Mouse (Mus musculus) neural tube, embryonic 15.5 days (tissue): ENCODE measurements at regions not wholly inside any gene's neighbourhood (a gene's known extent, or its start where the extent isn't known, plus 50 kb on each side); places are given as distances from the start of the nearest gene placed in this dataset.

Experiments
- ATAC-seq: fragments of 200-750 bp; cut with Nextera tagmentation; 2 replicates; pipeline ENCODE4 v1.8.0; 2017; ENCODE audit warnings: mild to moderate bottlenecking, moderate TSS enrichment, moderate library complexity; ENCODE audit not compliant: low FRiP score
- H3K27ac ChIP-seq: fragments of 300-500 bp; sonication (generic); replicated peaks from 2 replicates; pipeline ENCODE4 v1.5.1; 2015; ENCODE audit warnings: mild to moderate bottlenecking, inconsistent platforms
- H3K27me3 ChIP-seq: fragments of 300-500 bp; sonication (generic); replicated peaks from 2 replicates; pipeline ENCODE4 v1.6.1; 2015; ENCODE audit warnings: inconsistent platforms
- H3K36me3 ChIP-seq: fragments of 300-500 bp; sonication (generic); 2 replicates; pipeline ENCODE4 v1.6.1; 2015; ENCODE audit warnings: inconsistent platforms
- H3K4me1 ChIP-seq: fragments of 300-500 bp; sonication (generic); 2 replicates; pipeline ENCODE4 v1.6.1; 2015; ENCODE audit warnings: inconsistent platforms
- H3K4me2 ChIP-seq: fragments of 300-500 bp; sonication (generic); 2 replicates; pipeline ENCODE4 v1.6.1; 2015; ENCODE audit warnings: inconsistent platforms, mild to moderate bottlenecking, moderate library complexity
- H3K4me3 ChIP-seq: fragments of 300-500 bp; sonication (generic); replicated peaks from 2 replicates; pipeline ENCODE4 v1.5.1; 2015; ENCODE audit warnings: mild to moderate bottlenecking, inconsistent platforms
- H3K9ac ChIP-seq: fragments of 300-500 bp; sonication (generic); replicated peaks from 2 replicates; pipeline ENCODE4 v1.6.1; 2015; ENCODE audit warnings: mild to moderate bottlenecking, inconsistent platforms
- H3K9me3 ChIP-seq: fragments of 300-500 bp; sonication (generic); replicated peaks from 2 replicates; pipeline ENCODE4 v1.6.1; 2016; ENCODE audit warnings: inconsistent platforms
- WGBS: fragments of 180-500 bp; shearing (Covaris S2); methylation state at CpG from one replicate; pipeline ENCODE4 v1.1.7; 2015; ENCODE audit warnings: mixed read lengths; 5-methylcytosine and 5-hydroxymethylcytosine counted together

- H3K4me1 ChIP-seq, result peaks cover 4% of the 10 kb centered on the region; the same call in 1 of the 2 replicates
- H3K36me3 ChIP-seq, result no peaks in the 10 kb centered on the region
- WGBS, result 91% methylated on average over 16 of the region's 16 CpGs
- no peak overlapping the region for H3K4me2 ChIP-seq
- H3K27ac ChIP-seq, result no peak overlapping the region
- no peaks in the 10 kb centered on the region for H3K9me3 ChIP-seq
- ATAC-seq, result no peak
- no peak overlapping the region for H3K4me3 ChIP-seq
- H3K27me3 ChIP-seq, result no peaks in the 10 kb centered on the region
- H3K9ac ChIP-seq, result no peak overlapping the region
Measured at GRCm38 (mm10) chr4:31553780-31554394, 410.0 kb upstream of the Map3k7 start.

- H3K27ac ChIP-seq, result no peak overlapping the region
- no peaks in the 10 kb centered on the region for H3K27me3 ChIP-seq
- H3K4me3 ChIP-seq, result no peak overlapping the region
- WGBS, result 68% methylated on average over 1 of the region's 1 CpGs
- no peak overlapping the region for H3K9ac ChIP-seq
- no peaks in the 10 kb centered on the region for H3K36me3 ChIP-seq
- H3K9me3 ChIP-seq, result no peaks in the 10 kb centered on the region
- ATAC-seq, result no peak; the same call in 1 of the 2 replicates
- H3K4me1 ChIP-seq, result peaks cover 4% of the 10 kb centered on the region; the same call in 1 of the 2 replicates
- H3K4me2 ChIP-seq, result no peak overlapping the region
Measured at GRCm38 (mm10) chr4:31555077-31555476, 408.8 kb upstream of the Map3k7 start.

GRCm38 (mm10) chr4:31557261-31557660 is 406.6 kb upstream of the Map3k7 start:
- Histone ChIP-seq H3K4me2 (no peak overlapping the region), H3K9ac (no peak overlapping the region), H3K4me1 (peaks cover 4% of the 10 kb centered on the region; the same call in 1 of the 2 replicates), H3K27me3 (no peaks in the 10 kb centered on the region), H3K36me3 (no peaks in the 10 kb centered on the region), H3K27ac (no peak overlapping the region), H3K4me3 (no peak overlapping the region), H3K9me3 (no peaks in the 10 kb centered on the region)
- WGBS, result 93% methylated on average over 7 of the region's 7 CpGs
- no peak for ATAC-seq

- no peaks in the 10 kb centered on the region; the same call in 1 of the 2 replicates for H3K4me1 ChIP-seq
- no peak overlapping the region for H3K27ac ChIP-seq
- WGBS, result 61% methylated on average over 4 of the region's 4 CpGs
- no peaks in the 10 kb centered on the region for H3K36me3 ChIP-seq
- H3K9me3 ChIP-seq, result no peaks in the 10 kb centered on the region
- no peak for ATAC-seq
- no peak overlapping the region for H3K4me3 ChIP-seq
- no peak overlapping the region for H3K4me2 ChIP-seq
- no peak overlapping the region for H3K9ac ChIP-seq
- H3K27me3 ChIP-seq, result no peaks in the 10 kb centered on the region
Measured at GRCm38 (mm10) chr4:31560305-31560704, 403.6 kb upstream of the Map3k7 start.

- no peaks in the 10 kb centered on the region for H3K9me3 ChIP-seq
- 0 out of 2 replicates have a peak, but pooled peaks cover 1% of the 10 kb centered on the region for H3K4me1 ChIP-seq
- H3K27ac ChIP-seq, result no peak overlapping the region
- no peak overlapping the region for H3K9ac ChIP-seq
- no peak for ATAC-seq
- WGBS, result 93% methylated on average over 10 of the region's 10 CpGs
- no peak overlapping the region for H3K4me3 ChIP-seq
- no peaks in the 10 kb centered on the region for H3K36me3 ChIP-seq
- H3K27me3 ChIP-seq, result no peaks in the 10 kb centered on the region
- no peak overlapping the region for H3K4me2 ChIP-seq
Measured at GRCm38 (mm10) chr4:31561183-31561582, 402.7 kb upstream of the Map3k7 start.

- 0 out of 2 replicates have a peak, but pooled peaks cover 2% of the 10 kb centered on the region for H3K4me1 ChIP-seq
- H3K9me3 ChIP-seq, result no peaks in the 10 kb centered on the region
- no peak for ATAC-seq
- H3K9ac ChIP-seq, result no peak overlapping the region
- H3K36me3 ChIP-seq, result no peaks in the 10 kb centered on the region
- no peaks in the 10 kb centered on the region for H3K27me3 ChIP-seq
- no peak overlapping the region for H3K27ac ChIP-seq
- no peak overlapping the region for H3K4me3 ChIP-seq
- H3K4me2 ChIP-seq, result no peak overlapping the region
- WGBS, result 25% methylated on average over 3 of the region's 3 CpGs
Measured at GRCm38 (mm10) chr4:31561823-31562222, 402.1 kb upstream of the Map3k7 start.

- H3K27ac ChIP-seq, result no peak overlapping the region
- H3K9me3 ChIP-seq, result no peaks in the 10 kb centered on the region
- no peak overlapping the region for H3K4me2 ChIP-seq
- 29% methylated on average over 5 of the region's 5 CpGs for WGBS
- no peak overlapping the region for H3K4me3 ChIP-seq
- no peak for ATAC-seq
- no peaks in the 10 kb centered on the region for H3K27me3 ChIP-seq
- H3K36me3 ChIP-seq, result no peaks in the 10 kb centered on the region
- no peak overlapping the region for H3K9ac ChIP-seq
- H3K4me1 ChIP-seq, result 0 out of 2 replicates have a peak, but pooled peaks cover 2% of the 10 kb centered on the region
Measured at GRCm38 (mm10) chr4:31566158-31566557, 397.7 kb upstream of the Map3k7 start.

- no peak overlapping the region for H3K9ac ChIP-seq
- H3K4me3 ChIP-seq, result no peak overlapping the region
- 57% methylated on average over 3 of the region's 3 CpGs for WGBS
- H3K4me1 ChIP-seq, result 0 out of 2 replicates have a peak, but pooled peaks cover 2% of the 10 kb centered on the region
- H3K36me3 ChIP-seq, result no peaks in the 10 kb centered on the region
- ATAC-seq, result no peak
- H3K9me3 ChIP-seq, result no peaks in the 10 kb centered on the region
- no peaks in the 10 kb centered on the region for H3K27me3 ChIP-seq
- no peak overlapping the region for H3K4me2 ChIP-seq
- H3K27ac ChIP-seq, result no peak overlapping the region
Measured at GRCm38 (mm10) chr4:31566834-31567233, 397.1 kb upstream of the Map3k7 start.

GRCm38 (mm10) chr4:31569687-31570086 is 394.2 kb upstream of the Map3k7 start:
- H3K27me3 ChIP-seq, result no peaks in the 10 kb centered on the region
- no peak overlapping the region for H3K4me2 ChIP-seq
- 0 out of 2 replicates have a peak, but pooled peaks cover 2% of the 10 kb centered on the region for H3K4me1 ChIP-seq
- H3K27ac ChIP-seq, result no peak overlapping the region
- H3K36me3 ChIP-seq, result no peaks in the 10 kb centered on the region
- no peaks in the 10 kb centered on the region for H3K9me3 ChIP-seq
- ATAC-seq, result no peak
- 87% methylated on average over 1 of the region's 1 CpGs for WGBS
- H3K9ac ChIP-seq, result no peak overlapping the region
- no peak overlapping the region for H3K4me3 ChIP-seq

- Histone ChIP-seq H3K9ac (no peak overlapping the region), H3K9me3 (no peaks in the 10 kb centered on the region), H3K4me3 (no peak overlapping the region), H3K4me1 (no peaks in the 10 kb centered on the region), H3K27me3 (no peaks in the 10 kb centered on the region), H3K27ac (no peak overlapping the region), H3K4me2 (no peak overlapping the region), H3K36me3 (no peaks in the 10 kb centered on the region)
- 74% methylated on average over 4 of the region's 4 CpGs for WGBS
- no peak for ATAC-seq
Measured at GRCm38 (mm10) chr4:31576982-31577579, 386.8 kb upstream of the Map3k7 start.

- no peak for ATAC-seq
- Histone ChIP-seq H3K9ac (no peak overlapping the region), H3K36me3 (no peaks in the 10 kb centered on the region), H3K4me1 (no peaks in the 10 kb centered on the region), H3K4me2 (no peak overlapping the region), H3K4me3 (no peak overlapping the region), H3K9me3 (no peaks in the 10 kb centered on the region), H3K27ac (no peak overlapping the region), H3K27me3 (no peaks in the 10 kb centered on the region)
- 29% methylated on average over 2 of the region's 2 CpGs for WGBS
Measured at GRCm38 (mm10) chr4:31583495-31583894, 380.4 kb upstream of the Map3k7 start.

GRCm38 (mm10) chr4:31584171-31584570 is 379.7 kb upstream of the Map3k7 start:
- Histone ChIP-seq H3K9me3 (no peaks in the 10 kb centered on the region), H3K4me1 (no peaks in the 10 kb centered on the region), H3K9ac (no peak overlapping the region), H3K4me2 (no peak overlapping the region), H3K27ac (no peak overlapping the region), H3K27me3 (no peaks in the 10 kb centered on the region), H3K4me3 (no peak overlapping the region), H3K36me3 (no peaks in the 10 kb centered on the region)
- no peak for ATAC-seq
- WGBS, result 80% methylated on average over 3 of the region's 3 CpGs
